Mouse (Mus musculus) hindbrain, embryonic 14.5 days (tissue): ENCODE data around the gene Rgl1. TPM values are rescaled to one million over a fixed set of nuclear protein-coding genes. Genes with fewer than 3 reads are reported as not detected.

Source experiments
- ATAC-seq: fragments of 200-750 bp; cut with Nextera tagmentation; 2 replicates; pipeline ENCODE4 v1.8.0; 2017; ENCODE audit warnings: moderate number of reproducible peaks, mild to moderate bottlenecking, moderate TSS enrichment, moderate library complexity; ENCODE audit not compliant: low FRiP score
- DNase-seq: peaks from one replicate; pipeline ENCODE4 v3.0.0-alpha.2; 2015; ENCODE audit warnings: low spot score
- H3K27ac ChIP-seq: fragments of 300-500 bp; sonication (generic); 2 replicates; pipeline ENCODE4 v1.5.1; 2014; ENCODE audit warnings: mild to moderate bottlenecking, moderate library complexity
- H3K27me3 ChIP-seq: fragments of 300-500 bp; sonication (generic); 2 replicates; pipeline ENCODE4 v1.6.1; 2014; ENCODE audit warnings: mild to moderate bottlenecking, low read length, mixed read lengths; ENCODE audit not compliant: control insufficient read depth, insufficient read depth
- H3K36me3 ChIP-seq: fragments of 300-500 bp; sonication (generic); replicated peaks from 2 replicates; pipeline ENCODE4 v1.6.1; 2014; ENCODE audit not compliant: control insufficient read depth, insufficient read depth
- H3K4me1 ChIP-seq: fragments of 300-500 bp; sonication (generic); replicated peaks from 2 replicates; pipeline ENCODE4 v1.6.1; 2014; ENCODE audit warnings: antibody characterized with exemption, low read length, mixed read lengths; ENCODE audit not compliant: control insufficient read depth, insufficient read depth
- H3K4me2 ChIP-seq: fragments of 300-500 bp; sonication (generic); replicated peaks from 2 replicates; pipeline ENCODE4 v1.6.1; 2014; ENCODE audit warnings: mild to moderate bottlenecking, moderate library complexity
- H3K4me3 ChIP-seq: fragments of 300-500 bp; sonication (generic); replicated peaks from 2 replicates; pipeline ENCODE4 v1.5.1; 2014; ENCODE audit warnings: mild to moderate bottlenecking, low read length
- H3K9ac ChIP-seq: fragments of 300-500 bp; sonication (generic); 2 replicates; pipeline ENCODE4 v1.6.1; 2014
- H3K9me3 ChIP-seq: fragments of 300-500 bp; sonication (generic); 2 replicates; pipeline ENCODE4 v1.6.1; 2016; ENCODE audit warnings: low read length; ENCODE audit not compliant: control insufficient read depth
- WGBS: fragments of 180-500 bp; shearing (Covaris S2); extraction: QIAGEN DNeasy Blood & Tissue Kit; methylation state at CpG from one replicate; pipeline ENCODE4 v1.1.7; 2014; 5-methylcytosine and 5-hydroxymethylcytosine counted together
- polyA plus RNA-seq: library from polyadenylated mRNA; unstranded; fragments of >200 nt; fragmentation: Nextera tagmentation; extraction: Ambion mirVana; gene quantifications from 2 replicates; pipeline ENCODE4 v1.2.1, GENCODE M21; 2014

The Rgl1 gene
- polyA plus RNA-seq, 1 experiment from 2014 or later: 20.9 TPM

DNA sequence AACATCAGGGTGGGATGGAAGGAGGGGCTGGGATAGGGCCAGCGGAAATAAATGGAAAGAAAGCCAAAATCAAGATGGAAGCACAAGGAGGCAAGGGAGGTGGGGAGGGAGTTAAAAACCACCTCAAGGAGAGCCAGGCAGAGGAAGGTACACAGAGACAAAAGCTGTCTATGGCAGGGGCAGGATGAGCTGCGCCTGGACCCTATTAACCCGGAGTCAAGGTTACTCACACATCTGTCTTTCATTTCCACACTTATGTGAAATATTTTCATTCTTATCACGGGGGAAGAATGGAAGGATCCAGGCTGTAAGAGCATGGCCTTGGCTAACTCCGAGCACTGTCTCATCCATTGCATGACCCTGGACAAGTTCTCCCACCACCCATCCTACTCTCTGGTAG is 202.9 kb downstream of the Rgl1 start:
- no peak overlapping the region for H3K4me2 ChIP-seq
- H3K27ac ChIP-seq: no peak overlapping the region
- no peak overlapping the region for H3K4me3 ChIP-seq
- 0 out of 2 replicates have a peak, but pooled peaks cover 4% of the 10 kb centered on the region for H3K4me1 ChIP-seq
- WGBS: 84% methylated on average over 5 of the region's 5 CpGs
- no peak overlapping the region for H3K9ac ChIP-seq
- no peaks in the 10 kb centered on the region for H3K27me3 ChIP-seq
- H3K9me3 ChIP-seq: no peaks in the 10 kb centered on the region
- ATAC-seq: no peak
- no peak for DNase-seq
- no peaks in the 10 kb centered on the region for H3K36me3 ChIP-seq

- H3K9ac ChIP-seq: no peak overlapping the region
- H3K27ac ChIP-seq: no peak overlapping the region
- no peak for DNase-seq
- H3K4me3 ChIP-seq: no peak overlapping the region
- no peak overlapping the region for H3K4me2 ChIP-seq
- no peaks in the 10 kb centered on the region for H3K9me3 ChIP-seq
- 0 out of 2 replicates have a peak, but pooled peaks cover 4% of the 10 kb centered on the region for H3K4me1 ChIP-seq
- ATAC-seq: no peak
- no peaks in the 10 kb centered on the region for H3K36me3 ChIP-seq
- WGBS: 79% methylated on average over 6 of the region's 6 CpGs
- no peaks in the 10 kb centered on the region for H3K27me3 ChIP-seq
These were observed 203.3 kb downstream of the Rgl1 start for GRCm38 (mm10) chr1:152562877-152563276.

- Histone ChIP-seq H3K27ac (peak overlapping the region; percentile 38; the same call in 1 of the 2 replicates), H3K36me3 (no peaks in the 10 kb centered on the region), H3K4me1 (peaks cover 19% of the 10 kb centered on the region), H3K27me3 (no peaks in the 10 kb centered on the region), H3K9ac (no peak overlapping the region), H3K9me3 (no peaks in the 10 kb centered on the region), H3K4me3 (no peak overlapping the region), H3K4me2 (no peak overlapping the region)
- no peak for DNase-seq
- WGBS: 82% methylated on average over 5 of the region's 5 CpGs
- no peak for ATAC-seq
These were observed 205.7 kb downstream of the Rgl1 start for GRCm38 (mm10) chr1:152560477-152560876.

DNA sequence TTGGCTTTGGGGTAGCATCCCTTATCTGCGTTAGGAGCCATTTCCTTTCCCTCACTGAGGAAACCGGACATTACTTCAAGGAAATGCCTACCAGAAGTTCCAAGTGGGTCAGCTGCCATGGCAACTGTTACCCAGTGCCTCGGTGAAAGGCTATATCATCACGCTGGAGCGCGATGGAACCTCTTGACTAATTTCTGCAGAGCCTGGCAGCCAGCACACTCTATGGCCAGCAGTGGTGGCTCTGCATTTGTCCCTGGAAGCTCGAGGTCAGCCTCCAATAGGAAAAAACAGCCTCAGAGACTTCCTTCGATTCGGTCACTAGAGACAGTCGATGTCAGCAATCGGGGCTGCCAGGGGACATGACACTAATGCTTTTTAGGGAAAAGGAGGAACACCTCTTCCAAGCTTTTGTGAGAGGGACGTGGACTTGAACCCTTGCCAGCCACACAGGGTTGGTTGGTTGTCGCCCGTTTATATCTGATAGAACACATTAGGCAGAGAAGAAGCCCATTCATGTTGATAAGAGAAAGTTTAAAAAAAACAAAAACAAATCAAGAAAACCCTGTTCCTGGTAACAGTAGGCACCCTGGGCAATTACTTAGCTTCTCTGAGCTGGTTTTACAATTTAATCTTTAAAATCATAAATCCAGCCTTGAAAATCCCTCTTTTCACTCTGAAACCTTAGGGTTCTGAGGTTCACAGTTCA is 209.4 kb downstream of the Rgl1 start:
- Histone ChIP-seq H3K36me3 (peaks cover 7% of the 10 kb centered on the region; the same call in 1 of the 2 replicates), H3K4me3 (no peak overlapping the region), H3K9ac (no peak overlapping the region), H3K4me1 (peaks cover 19% of the 10 kb centered on the region), H3K4me2 (no peak overlapping the region), H3K27me3 (no peaks in the 10 kb centered on the region), H3K9me3 (no peaks in the 10 kb centered on the region), H3K27ac (peak overlapping the region; percentile 48)
- ATAC-seq (peak; percentile 78; the same call in 1 of the 2 replicates), DNase-seq (peak; percentile 42)
- 31% methylated on average over 14 of the region's 14 CpGs for WGBS

GRCm38 (mm10) chr1:152555944-152556573 is 210.1 kb downstream of the Rgl1 start:
- Histone ChIP-seq H3K9ac (no peak overlapping the region), H3K4me3 (no peak overlapping the region), H3K36me3 (peaks cover 9% of the 10 kb centered on the region; the same call in 1 of the 2 replicates), H3K27me3 (no peaks in the 10 kb centered on the region), H3K27ac (peak overlapping the region; percentile 48), H3K9me3 (no peaks in the 10 kb centered on the region), H3K4me1 (peaks cover 19% of the 10 kb centered on the region), H3K4me2 (no peak overlapping the region)
- WGBS: 15% methylated on average over 7 of the region's 7 CpGs
- ATAC-seq (peak; percentile 87; the same call in 1 of the 2 replicates), DNase-seq (peak; percentile 60)

DNA sequence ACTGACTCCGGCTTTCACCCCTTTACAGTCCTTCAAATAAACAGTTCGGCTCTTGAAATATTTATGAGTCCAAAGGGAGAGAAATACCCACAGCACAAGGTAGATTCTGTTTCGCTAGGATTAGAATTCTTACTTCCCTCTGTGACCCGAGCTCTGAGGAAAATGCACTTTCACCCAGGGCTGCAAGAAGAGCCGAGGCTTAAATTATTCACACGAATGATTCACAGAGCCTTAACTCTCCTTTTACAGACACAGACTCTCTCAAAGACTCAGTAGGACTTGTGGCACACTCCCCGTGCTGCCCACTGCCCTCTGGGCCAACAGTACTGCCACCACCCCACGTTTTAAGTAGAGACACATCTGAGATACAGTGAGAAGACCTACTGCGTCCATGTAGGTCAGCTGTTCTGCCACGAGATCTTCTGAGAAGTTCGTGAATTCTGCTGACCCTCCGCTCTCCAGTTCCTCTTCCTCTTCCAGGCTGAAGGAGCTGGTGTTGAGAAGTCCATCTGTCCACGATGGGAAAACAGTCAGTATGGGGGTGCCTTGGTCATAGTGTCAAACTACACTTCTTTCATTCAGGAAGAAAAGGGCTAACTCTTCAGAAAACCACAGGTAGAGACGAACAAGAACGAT is 212.1 kb downstream of the Rgl1 start:
- H3K9ac ChIP-seq: no peak overlapping the region
- no peak for ATAC-seq
- peaks cover 19% of the 10 kb centered on the region for H3K4me1 ChIP-seq
- no peaks in the 10 kb centered on the region for H3K9me3 ChIP-seq
- no peaks in the 10 kb centered on the region for H3K27me3 ChIP-seq
- no peak overlapping the region for H3K27ac ChIP-seq
- WGBS: 87% methylated on average over 15 of the region's 15 CpGs
- peaks cover 9% of the 10 kb centered on the region; the same call in 1 of the 2 replicates for H3K36me3 ChIP-seq
- H3K4me3 ChIP-seq: no peak overlapping the region
- no peak for DNase-seq
- H3K4me2 ChIP-seq: no peak overlapping the region

DNA sequence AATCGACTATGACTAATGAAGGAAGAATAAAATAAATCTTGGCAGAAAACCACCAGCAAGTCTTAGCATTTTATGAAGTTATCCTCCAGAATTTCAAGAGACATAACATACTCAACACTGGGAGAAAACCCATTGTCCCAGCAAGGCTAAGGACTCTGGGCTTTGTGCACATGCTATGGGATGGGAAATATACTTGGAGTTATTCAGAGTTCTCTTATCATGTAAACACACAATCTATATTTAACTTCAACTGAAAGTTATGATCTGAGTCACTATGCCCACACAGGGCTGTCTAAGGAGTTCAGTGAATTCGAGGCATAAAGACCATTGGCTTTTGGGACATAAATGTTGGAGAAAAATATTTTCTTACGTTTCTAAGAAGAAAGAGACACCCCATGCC is 215.2 kb downstream of the Rgl1 start:
- no peak for DNase-seq
- no peak overlapping the region for H3K4me3 ChIP-seq
- H3K4me2 ChIP-seq: no peak overlapping the region
- H3K9me3 ChIP-seq: no peaks in the 10 kb centered on the region
- ATAC-seq: no peak
- WGBS: 91% methylated on average over 3 of the region's 3 CpGs
- H3K9ac ChIP-seq: no peak overlapping the region
- H3K27ac ChIP-seq: no peak overlapping the region
- H3K36me3 ChIP-seq: peaks cover 9% of the 10 kb centered on the region; the same call in 1 of the 2 replicates
- H3K4me1 ChIP-seq: peaks cover 2% of the 10 kb centered on the region
- no peaks in the 10 kb centered on the region for H3K27me3 ChIP-seq

DNA sequence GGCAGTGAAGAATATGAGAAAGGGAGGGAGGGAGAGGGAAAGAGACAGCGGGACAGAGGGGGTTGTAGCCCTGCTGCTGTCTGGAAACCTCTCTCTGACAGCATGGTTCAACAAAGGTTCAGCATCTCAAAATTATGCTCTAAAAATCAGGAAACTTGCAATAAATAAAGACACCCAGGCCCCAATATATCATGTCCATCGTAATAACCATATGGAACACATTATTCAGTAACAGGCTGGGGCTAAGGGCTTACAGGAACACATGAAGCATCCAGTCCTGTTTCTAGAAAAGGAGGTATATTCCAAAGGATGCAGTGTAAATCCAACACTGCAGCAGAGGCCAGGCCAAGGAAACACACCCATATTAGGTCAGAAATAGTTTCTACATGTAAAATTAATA is 215.6 kb downstream of the Rgl1 start:
- H3K27ac ChIP-seq: no peak overlapping the region
- no peak overlapping the region for H3K4me3 ChIP-seq
- DNase-seq: no peak
- no peaks in the 10 kb centered on the region for H3K9me3 ChIP-seq
- no peaks in the 10 kb centered on the region for H3K27me3 ChIP-seq
- no peak overlapping the region for H3K9ac ChIP-seq
- peaks cover 9% of the 10 kb centered on the region; the same call in 1 of the 2 replicates for H3K36me3 ChIP-seq
- no peak overlapping the region for H3K4me2 ChIP-seq
- 93% methylated on average over 2 of the region's 2 CpGs for WGBS
- ATAC-seq: no peak
- no peaks in the 10 kb centered on the region for H3K4me1 ChIP-seq

DNA sequence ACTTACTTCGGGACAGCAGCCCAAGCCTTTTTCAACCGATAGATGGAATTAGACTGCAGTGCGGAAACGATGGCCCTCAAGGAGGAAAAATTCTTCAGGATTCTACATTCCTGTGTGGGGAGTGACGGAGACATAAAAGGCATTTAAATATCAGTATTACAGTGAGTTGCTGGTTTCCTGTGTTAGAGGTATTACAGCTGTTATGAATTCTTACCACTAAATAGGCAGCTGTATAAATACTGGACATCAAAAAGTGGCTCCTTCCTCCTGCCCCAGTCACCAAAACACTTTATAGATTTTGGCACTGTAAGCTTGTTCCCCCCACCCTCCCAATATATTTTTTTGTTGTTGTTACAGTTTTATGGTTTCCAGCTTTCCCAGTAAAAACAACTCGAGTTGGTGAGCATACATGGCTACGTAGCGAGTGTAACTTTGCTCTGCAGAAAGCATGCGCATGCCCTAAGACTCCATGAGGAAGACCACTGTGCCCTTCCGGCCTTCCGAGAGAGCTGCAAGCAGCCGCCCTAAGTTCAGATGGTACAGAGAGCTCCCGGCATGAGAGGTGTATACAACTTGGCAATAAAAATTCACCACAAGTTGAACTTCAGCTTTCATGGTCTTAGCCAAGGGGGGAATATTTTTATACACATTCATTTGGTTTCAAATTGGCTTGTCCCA is 217.0 kb downstream of the Rgl1 start:
- ATAC-seq (no peak), DNase-seq (no peak)
- Histone ChIP-seq H3K27ac (no peak overlapping the region), H3K4me2 (no peak overlapping the region), H3K4me3 (no peak overlapping the region), H3K4me1 (no peaks in the 10 kb centered on the region), H3K9me3 (no peaks in the 10 kb centered on the region), H3K36me3 (peaks cover 9% of the 10 kb centered on the region), H3K9ac (no peak overlapping the region), H3K27me3 (no peaks in the 10 kb centered on the region)
- WGBS: 87% methylated on average over 13 of the region's 13 CpGs
